Mouse (Mus musculus) liver, postnatal 0 days (tissue): ENCODE data around the gene Mars2. TPM values are rescaled to one million over a fixed set of nuclear protein-coding genes. Genes with fewer than 3 reads are reported as not detected.

Experiments used
- ATAC-seq: fragments of 200-750 bp; cut with Nextera tagmentation; 2 replicates; pipeline ENCODE4 v1.8.0; 2017; ENCODE audit warnings: mild to moderate bottlenecking, moderate library complexity
- DNase-seq: peaks from one replicate; pipeline ENCODE4 v3.0.0-alpha.2; 2016
- H3K27ac ChIP-seq: fragments of 300-500 bp; sonication (generic); 2 replicates; pipeline ENCODE4 v1.5.1; 2014; ENCODE audit warnings: antibody characterized with exemption, moderate library complexity, mild to moderate bottlenecking, low read depth
- H3K27me3 ChIP-seq: fragments of 300-500 bp; sonication (generic); 2 replicates; pipeline ENCODE4 v1.6.1; 2014; ENCODE audit warnings: low read length, control low read depth, mixed read lengths; ENCODE audit not compliant: insufficient read depth
- H3K36me3 ChIP-seq: fragments of 300-500 bp; sonication (generic); replicated peaks from 2 replicates; pipeline ENCODE4 v1.6.1; 2014; ENCODE audit warnings: mild to moderate bottlenecking, control low read depth, low read length, moderate library complexity, mixed read lengths; ENCODE audit not compliant: insufficient read depth
- H3K4me1 ChIP-seq: fragments of 300-500 bp; sonication (generic); 2 replicates; pipeline ENCODE4 v1.6.1; 2014; ENCODE audit warnings: antibody characterized with exemption, mild to moderate bottlenecking, control low read depth; ENCODE audit not compliant: insufficient read depth
- H3K4me2 ChIP-seq: fragments of 300-500 bp; sonication (generic); 2 replicates; pipeline ENCODE4 v1.6.1; 2014; ENCODE audit warnings: low read depth, mild to moderate bottlenecking, low read length, moderate library complexity, mixed read lengths
- H3K4me3 ChIP-seq: fragments of 300-500 bp; sonication (generic); 2 replicates; pipeline ENCODE4 v1.5.1; 2014; ENCODE audit warnings: low read depth, low read length
- H3K9ac ChIP-seq: fragments of 300-500 bp; sonication (generic); replicated peaks from 2 replicates; pipeline ENCODE4 v1.6.1; 2014; ENCODE audit warnings: mild to moderate bottlenecking, moderate library complexity
- H3K9me3 ChIP-seq: fragments of 300-500 bp; sonication (generic); 2 replicates; pipeline ENCODE4 v1.6.1; 2016; ENCODE audit warnings: mild to moderate bottlenecking, control low read depth, low read length, mixed read lengths
- CTCF ChIP-seq: sonication (generic); IDR thresholded peaks from 2 replicates; pipeline ENCODE4 v1.5.1; 2016; ENCODE audit warnings: antibody characterized with exemption, low read depth
- EP300 ChIP-seq: IDR thresholded peaks from 2 replicates; pipeline ENCODE4 v1.6.1; 2016; ENCODE audit warnings: antibody characterized with exemption, low read depth, mild to moderate bottlenecking
- WGBS: fragments of 180-500 bp; shearing (Covaris S2); extraction: QIAGEN DNeasy Blood & Tissue Kit; methylation state at CpG from one replicate; pipeline ENCODE4 v1.1.7; 2014; ENCODE audit not compliant: insufficient replicate concordance; 5-methylcytosine and 5-hydroxymethylcytosine counted together
- polyA plus RNA-seq: library from polyadenylated mRNA; unstranded; fragments of >200 nt; fragmentation: Nextera tagmentation; extraction: Ambion mirVana; gene quantifications from 2 replicates; pipeline ENCODE4 v1.2.1, GENCODE M21; 2015

The Mars2 gene
- polyA plus RNA-seq, 1 experiment from 2014 or later = 1.2 TPM

GRCm38 (mm10) chr1:55227376-55227775, 9.6 kb upstream of the Mars2 start:
- no peak for ATAC-seq
- H3K9ac ChIP-seq = no peak overlapping the region

GRCm38 (mm10) chr1:55228256-55228884, 8.6 kb upstream of the Mars2 start:
- H3K27ac ChIP-seq = no peak overlapping the region
- ATAC-seq = no peak

More at GRCm38 (mm10) chr1:55227376-55227775, 9.6 kb upstream of the Mars2 start:
- Histone ChIP-seq H3K4me1 (no peaks in the 10 kb centered on the region), H3K4me2 (no peak overlapping the region), H3K27ac (no peak overlapping the region), H3K36me3 (no peaks in the 10 kb centered on the region), H3K27me3 (peaks cover 7% of the 10 kb centered on the region; the same call in 1 of the 2 replicates), H3K9me3 (no peaks in the 10 kb centered on the region), H3K4me3 (no peak overlapping the region)
- TF ChIP-seq CTCF (no peak), EP300 (no peak)
- WGBS = 44% methylated on average over 1 of the region's 1 CpGs
- no peak for DNase-seq

GRCm38 (mm10) chr1:55234910-55235520, 2.0 kb upstream of the Mars2 start:
- Histone ChIP-seq H3K4me3 (no peak overlapping the region), H3K4me2 (no peak overlapping the region), H3K4me1 (peaks cover 17% of the 10 kb centered on the region), H3K27ac (no peak overlapping the region), H3K27me3 (no peaks in the 10 kb centered on the region), H3K9me3 (no peaks in the 10 kb centered on the region), H3K9ac (no peak overlapping the region), H3K36me3 (no peaks in the 10 kb centered on the region)
- DNase-seq = no peak
- ATAC-seq = no peak
- WGBS = 56% methylated on average over 16 of the region's 16 CpGs
- TF ChIP-seq CTCF (no peak), EP300 (no peak)

More at GRCm38 (mm10) chr1:55228256-55228884, 8.6 kb upstream of the Mars2 start:
- DNase-seq = no peak
- Histone ChIP-seq H3K27me3 (peaks cover 7% of the 10 kb centered on the region; the same call in 1 of the 2 replicates), H3K4me3 (no peak overlapping the region), H3K9ac (no peak overlapping the region), H3K4me2 (no peak overlapping the region), H3K9me3 (no peaks in the 10 kb centered on the region), H3K4me1 (no peaks in the 10 kb centered on the region), H3K36me3 (no peaks in the 10 kb centered on the region)
- TF ChIP-seq EP300 = no peak
- no peak for TF ChIP-seq CTCF
- WGBS = 74% methylated on average over 8 of the region's 8 CpGs

GRCm38 (mm10) chr1:55236487-55236886, 490 bp upstream of the Mars2 start:
- H3K27ac ChIP-seq = no peak overlapping the region
- DNase-seq (no peak), ATAC-seq (no peak)
- H3K4me2 ChIP-seq = peak overlapping the region; percentile 100
- H3K9me3 ChIP-seq = no peaks in the 10 kb centered on the region
- H3K4me3 ChIP-seq = peak overlapping the region; percentile 85
- no peaks in the 10 kb centered on the region for H3K27me3 ChIP-seq
- 23% methylated on average over 5 of the region's 5 CpGs for WGBS
- TF ChIP-seq CTCF (no peak), EP300 (no peak)
- H3K36me3 ChIP-seq = no peaks in the 10 kb centered on the region
- H3K4me1 ChIP-seq = peaks cover 17% of the 10 kb centered on the region
- peak overlapping the region; percentile 81 for H3K9ac ChIP-seq

GRCm38 (mm10) chr1:55237643-55238161, 725 bp downstream of the Mars2 start:
- ATAC-seq (no peak), DNase-seq (no peak)
- H3K9ac ChIP-seq = peak overlapping the region; percentile 81
- H3K27me3 ChIP-seq = no peaks in the 10 kb centered on the region
- peak overlapping the region; percentile 85 for H3K4me3 ChIP-seq
- no peaks in the 10 kb centered on the region for H3K9me3 ChIP-seq
- peak overlapping the region; percentile 100 for H3K4me2 ChIP-seq
- H3K36me3 ChIP-seq = 0 out of 2 replicates have a peak, but pooled peaks cover 2% of the 10 kb centered on the region
- under 1% methylated on average over 23 of the region's 23 CpGs for WGBS
- TF ChIP-seq EP300 (no peak), CTCF (no peak)
- H3K4me1 ChIP-seq = peaks cover 17% of the 10 kb centered on the region
- peak overlapping the region; percentile 74 for H3K27ac ChIP-seq

- WGBS = 24% methylated on average over 13 of the region's 13 CpGs
- TF ChIP-seq EP300 (no peak), CTCF (no peak)
- no peak for ATAC-seq
Observed at GRCm38 (mm10) chr1:55238496-55238895, 1.5 kb downstream of the Mars2 start.

More at GRCm38 (mm10) chr1:55238496-55238895, 1.5 kb downstream of the Mars2 start:
- H3K27ac ChIP-seq = no peak overlapping the region
- peaks cover 17% of the 10 kb centered on the region for H3K4me1 ChIP-seq
- DNase-seq = no peak
- peak overlapping the region; percentile 85 for H3K4me3 ChIP-seq
- H3K9me3 ChIP-seq = no peaks in the 10 kb centered on the region
- H3K4me2 ChIP-seq = peak overlapping the region; percentile 100
- H3K27me3 ChIP-seq = no peaks in the 10 kb centered on the region
- 0 out of 2 replicates have a peak, but pooled peaks cover 2% of the 10 kb centered on the region for H3K36me3 ChIP-seq
- peak overlapping the region; percentile 81 for H3K9ac ChIP-seq
